Mouse (Mus musculus): Measurements from ENCODE around the gene Mfsd2a. TPM values are rescaled to one million over a fixed set of nuclear protein-coding genes. Genes with fewer than 3 reads are reported as not detected.

Gene Mfsd2a
- polyA plus RNA-seq, 1 experiment from 2014 or later, result 26.7 TPM

DNA sequence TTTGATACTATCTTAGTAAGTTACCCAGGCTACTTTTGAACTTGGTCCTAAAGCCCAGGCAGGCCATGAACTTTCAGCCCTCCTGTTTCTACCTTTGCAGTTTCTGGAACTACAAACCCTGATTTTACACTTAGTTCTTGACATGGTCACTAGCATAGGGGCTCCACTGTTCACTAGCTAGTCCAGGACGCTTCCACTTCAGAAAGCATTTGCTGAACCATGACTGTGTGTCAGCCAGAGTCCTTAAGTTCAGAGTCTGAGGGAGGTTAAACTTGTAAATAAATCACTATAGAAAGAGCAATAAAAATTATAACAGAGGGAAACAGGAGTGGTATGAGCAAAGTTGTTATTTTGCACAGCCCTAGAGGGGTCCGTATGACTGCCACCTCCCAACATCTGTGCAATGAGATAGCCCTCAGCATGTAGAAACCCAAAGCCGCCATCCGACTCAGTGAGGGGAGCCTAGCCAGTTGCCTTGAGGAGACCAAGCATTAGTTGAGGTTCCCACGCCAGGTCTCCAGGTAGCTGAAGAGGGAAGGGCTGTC, 14.1 kb upstream of the Mfsd2a start:
- Histone ChIP-seq H3K9me3 (replicated peaks) (no peaks in the 10 kb centered on the region), H3K27me3 (no peaks in the 10 kb centered on the region), H3K9ac (no peak overlapping the region), H3K4me2 (no peak overlapping the region), H3K4me1 (no peaks in the 10 kb centered on the region), H3K4me3 (no peak overlapping the region), H3K36me3 (ENCODE audit: poor library complexity, severe bottlenecking) (no peaks in the 10 kb centered on the region), H3K27ac (no peak overlapping the region)
- WGBS, result 91% methylated on average over 5 of the region's 5 CpGs
- no peak for ATAC-seq

- Histone ChIP-seq H3K27ac (no peak overlapping the region), H3K4me1 (no peaks in the 10 kb centered on the region), H3K9ac (no peak overlapping the region), H3K27me3 (no peaks in the 10 kb centered on the region), H3K4me3 (no peak overlapping the region), H3K36me3 (ENCODE audit: poor library complexity, severe bottlenecking) (no peaks in the 10 kb centered on the region), H3K4me2 (no peak overlapping the region), H3K9me3 (replicated peaks) (no peaks in the 10 kb centered on the region)
- ATAC-seq, result no peak
- 69% methylated on average over 8 of the region's 8 CpGs for WGBS
Measured at GRCm38 (mm10) chr4:122972056-122972455, 11.1 kb upstream of the Mfsd2a start.

DNA sequence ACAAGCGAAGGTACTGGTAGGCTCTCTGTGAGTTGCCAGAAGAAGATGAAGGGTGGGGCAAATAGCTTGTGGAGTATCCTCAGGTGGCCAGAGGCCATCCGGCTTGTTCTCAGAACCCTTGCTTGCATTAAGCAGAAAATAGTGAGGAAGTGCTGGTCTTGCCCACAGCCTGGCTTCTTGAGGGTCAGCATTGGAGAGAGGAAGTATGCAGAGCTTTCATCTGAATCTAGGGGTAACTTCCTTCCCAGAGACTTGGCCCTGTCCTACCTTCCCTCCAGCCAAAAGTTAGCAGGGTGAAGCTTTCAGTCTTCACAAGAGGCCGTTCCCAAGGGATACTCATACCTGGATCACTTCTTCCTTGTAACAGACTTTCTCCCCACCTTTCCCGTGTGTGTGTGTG, 10.7 kb upstream of the Mfsd2a start:
- WGBS, result 88% methylated on average over 4 of the region's 4 CpGs
- Histone ChIP-seq H3K4me1 (no peaks in the 10 kb centered on the region), H3K9ac (no peak overlapping the region), H3K4me3 (no peak overlapping the region), H3K36me3 (ENCODE audit: poor library complexity, severe bottlenecking) (no peaks in the 10 kb centered on the region), H3K9me3 (replicated peaks) (no peaks in the 10 kb centered on the region), H3K27ac (no peak overlapping the region), H3K4me2 (no peak overlapping the region), H3K27me3 (no peaks in the 10 kb centered on the region)
- no peak for ATAC-seq

DNA sequence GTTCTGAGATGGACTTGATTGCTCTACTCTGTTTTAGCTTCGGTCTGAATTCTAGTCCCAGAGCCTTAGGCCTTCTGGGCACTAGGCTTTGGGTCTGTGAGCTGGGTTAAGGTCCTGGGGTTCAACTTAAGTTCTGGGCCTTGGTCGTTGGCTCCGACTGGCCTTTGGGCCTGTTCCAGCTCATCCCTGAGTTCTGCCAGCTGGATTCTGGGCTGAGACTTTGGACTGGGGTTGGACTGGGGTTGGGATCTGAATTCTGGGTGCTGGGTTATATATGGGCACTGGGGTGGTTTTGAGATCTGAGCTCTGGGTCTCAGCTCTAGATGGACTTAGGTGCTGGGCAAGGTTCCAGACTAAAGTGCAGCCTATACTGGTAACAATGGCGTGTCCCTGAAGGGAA, 10.2 kb upstream of the Mfsd2a start:
- no peak for ATAC-seq
- H3K4me2 ChIP-seq, result no peak overlapping the region
- WGBS, result 84% methylated on average over 4 of the region's 4 CpGs
- H3K4me1 ChIP-seq, result no peaks in the 10 kb centered on the region
- no peak overlapping the region for H3K4me3 ChIP-seq
- H3K36me3 ChIP-seq (ENCODE audit: poor library complexity, severe bottlenecking), result no peaks in the 10 kb centered on the region
- no peak overlapping the region for H3K9ac ChIP-seq
- no peaks in the 10 kb centered on the region for H3K9me3 ChIP-seq (replicated peaks)
- no peak overlapping the region for H3K27ac ChIP-seq
- no peaks in the 10 kb centered on the region for H3K27me3 ChIP-seq

DNA sequence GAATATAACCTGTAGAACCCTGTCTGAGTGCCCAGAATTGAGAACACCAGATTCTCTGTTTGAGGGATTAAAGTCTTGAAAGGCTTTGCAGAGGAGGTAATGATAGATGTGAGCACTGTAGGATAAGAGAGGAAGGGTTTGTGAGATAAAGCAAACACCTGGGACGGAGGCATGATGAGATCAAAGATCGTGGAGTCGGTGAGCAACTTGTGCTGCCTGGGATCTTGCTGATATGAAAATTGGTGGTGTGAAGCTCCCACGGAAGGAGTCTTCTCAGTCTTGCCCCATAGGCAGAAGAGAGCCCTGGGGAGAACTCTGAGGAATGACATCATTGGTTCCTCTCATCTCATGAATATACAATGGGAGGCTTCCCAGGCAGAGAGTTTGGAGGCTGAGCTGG, 7.1 kb upstream of the Mfsd2a start:
- Histone ChIP-seq H3K36me3 (ENCODE audit: poor library complexity, severe bottlenecking) (no peaks in the 10 kb centered on the region), H3K9ac (no peak overlapping the region), H3K27ac (no peak overlapping the region), H3K4me3 (no peak overlapping the region), H3K27me3 (no peaks in the 10 kb centered on the region), H3K4me2 (no peak overlapping the region), H3K9me3 (replicated peaks) (no peaks in the 10 kb centered on the region), H3K4me1 (peaks cover 4% of the 10 kb centered on the region)
- 87% methylated on average over 4 of the region's 4 CpGs for WGBS
- ATAC-seq, result no peak

GRCm38 (mm10) chr4:122962751-122963150, 1.8 kb upstream of the Mfsd2a start:
- Histone ChIP-seq H3K4me1 (peaks cover 51% of the 10 kb centered on the region), H3K9ac (no peak overlapping the region), H3K27me3 (no peaks in the 10 kb centered on the region), H3K27ac (0 out of 2 replicates have a peak overlapping the region, but pooled peaks have one; percentile 22), H3K4me2 (peak overlapping the region; percentile 24; the same call in 1 of the 2 replicates), H3K9me3 (replicated peaks) (no peaks in the 10 kb centered on the region), H3K4me3 (no peak overlapping the region), H3K36me3 (ENCODE audit: poor library complexity, severe bottlenecking) (0 out of 2 replicates have a peak, but pooled peaks cover 3% of the 10 kb centered on the region)
- ATAC-seq, result no peak
- 19% methylated on average over 8 of the region's 8 CpGs for WGBS

DNA sequence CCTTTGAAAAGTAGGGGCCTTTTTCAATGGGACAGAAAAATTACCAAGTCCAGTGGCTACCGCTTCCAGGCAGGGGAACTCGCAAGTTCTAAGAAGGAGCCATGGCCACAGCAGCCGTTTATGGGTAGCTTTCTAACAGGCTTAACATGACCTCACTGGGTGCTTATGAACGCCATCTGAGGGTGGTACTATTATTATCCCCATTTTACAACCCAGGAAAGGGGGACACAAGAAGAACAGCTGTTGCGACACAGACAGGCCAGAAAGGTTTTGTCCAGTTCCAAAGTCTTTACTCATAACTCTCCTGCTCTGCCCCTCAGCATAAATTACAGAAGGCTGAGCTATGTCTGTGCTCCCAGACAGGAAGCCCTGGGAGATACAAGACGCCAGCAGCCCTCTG, 601 bp upstream of the Mfsd2a start:
- ATAC-seq, result no peak
- Histone ChIP-seq H3K27me3 (no peaks in the 10 kb centered on the region), H3K4me2 (peak overlapping the region; percentile 99), H3K9ac (peak overlapping the region; percentile 89; the same call in 1 of the 2 replicates), H3K27ac (no peak overlapping the region; the same call in 1 of the 2 replicates), H3K4me1 (peaks cover 55% of the 10 kb centered on the region), H3K9me3 (replicated peaks) (no peaks in the 10 kb centered on the region), H3K4me3 (peak overlapping the region; percentile 72), H3K36me3 (ENCODE audit: poor library complexity, severe bottlenecking) (0 out of 2 replicates have a peak, but pooled peaks cover 7% of the 10 kb centered on the region)
- 16% methylated on average over 6 of the region's 6 CpGs for WGBS

GRCm38 (mm10) chr4:122960321-122961099, 478 bp downstream of the Mfsd2a start:
- H3K9me3 ChIP-seq (replicated peaks), result no peaks in the 10 kb centered on the region
- H3K4me1 ChIP-seq, result peaks cover 60% of the 10 kb centered on the region
- peak overlapping the region; percentile 75 for H3K27ac ChIP-seq
- 0 out of 2 replicates have a peak, but pooled peaks cover 7% of the 10 kb centered on the region for H3K36me3 ChIP-seq (ENCODE audit: poor library complexity, severe bottlenecking)
- peak; percentile 59 for ATAC-seq
- WGBS, result under 1% methylated on average over 43 of the region's 43 CpGs
- peak overlapping the region; percentile 89 for H3K9ac ChIP-seq
- no peaks in the 10 kb centered on the region for H3K27me3 ChIP-seq
- peak overlapping the region; percentile 99 for H3K4me2 ChIP-seq
- peak overlapping the region; percentile 72 for H3K4me3 ChIP-seq

DNA sequence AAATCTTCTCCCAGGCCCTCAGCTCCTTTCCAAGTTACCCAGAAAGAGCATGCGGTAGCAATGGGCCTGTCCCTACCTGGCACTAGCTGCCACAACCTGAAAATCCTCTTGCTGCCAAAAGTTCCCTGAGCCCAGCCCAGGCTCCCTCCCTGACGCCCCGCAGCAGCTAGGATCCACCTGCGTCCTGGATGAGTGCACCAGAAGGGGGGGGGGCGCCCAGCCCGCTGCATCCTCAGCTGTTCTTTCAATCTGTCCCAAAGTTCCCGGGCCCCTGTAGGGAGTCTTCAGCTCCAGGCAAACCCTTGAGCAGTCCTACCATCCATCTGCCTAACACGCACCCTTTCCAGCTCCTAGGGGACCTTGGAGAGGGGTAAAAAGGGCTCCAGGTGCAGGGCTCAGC, 1.2 kb downstream of the Mfsd2a start:
- no peak for ATAC-seq
- Histone ChIP-seq H3K27me3 (no peaks in the 10 kb centered on the region), H3K36me3 (ENCODE audit: poor library complexity, severe bottlenecking) (0 out of 2 replicates have a peak, but pooled peaks cover 7% of the 10 kb centered on the region), H3K4me3 (peak overlapping the region; percentile 72), H3K27ac (no peak overlapping the region), H3K9ac (peak overlapping the region; percentile 89), H3K9me3 (replicated peaks) (no peaks in the 10 kb centered on the region), H3K4me1 (peaks cover 67% of the 10 kb centered on the region), H3K4me2 (peak overlapping the region; percentile 99)
- WGBS, result under 1% methylated on average over 8 of the region's 8 CpGs

GRCm38 (mm10) chr4:122958491-122959031, 2.4 kb downstream of the Mfsd2a start:
- Histone ChIP-seq H3K27ac (peak overlapping the region; percentile 66), H3K9me3 (replicated peaks) (no peaks in the 10 kb centered on the region), H3K27me3 (no peaks in the 10 kb centered on the region), H3K9ac (no peak overlapping the region), H3K4me2 (peak overlapping the region; percentile 99), H3K4me1 (peaks cover 72% of the 10 kb centered on the region), H3K4me3 (0 out of 2 replicates have a peak overlapping the region, but pooled peaks have one; percentile 72), H3K36me3 (ENCODE audit: poor library complexity, severe bottlenecking) (peaks cover 15% of the 10 kb centered on the region; the same call in 1 of the 2 replicates)
- no peak for ATAC-seq
- 71% methylated on average over 6 of the region's 6 CpGs for WGBS

GRCm38 (mm10) chr4:122956301-122956700, 4.7 kb downstream of the Mfsd2a start:
- 75% methylated on average over 5 of the region's 6 CpGs for WGBS
- H3K27ac ChIP-seq, result peak overlapping the region; percentile 92
- ATAC-seq, result no peak

DNA sequence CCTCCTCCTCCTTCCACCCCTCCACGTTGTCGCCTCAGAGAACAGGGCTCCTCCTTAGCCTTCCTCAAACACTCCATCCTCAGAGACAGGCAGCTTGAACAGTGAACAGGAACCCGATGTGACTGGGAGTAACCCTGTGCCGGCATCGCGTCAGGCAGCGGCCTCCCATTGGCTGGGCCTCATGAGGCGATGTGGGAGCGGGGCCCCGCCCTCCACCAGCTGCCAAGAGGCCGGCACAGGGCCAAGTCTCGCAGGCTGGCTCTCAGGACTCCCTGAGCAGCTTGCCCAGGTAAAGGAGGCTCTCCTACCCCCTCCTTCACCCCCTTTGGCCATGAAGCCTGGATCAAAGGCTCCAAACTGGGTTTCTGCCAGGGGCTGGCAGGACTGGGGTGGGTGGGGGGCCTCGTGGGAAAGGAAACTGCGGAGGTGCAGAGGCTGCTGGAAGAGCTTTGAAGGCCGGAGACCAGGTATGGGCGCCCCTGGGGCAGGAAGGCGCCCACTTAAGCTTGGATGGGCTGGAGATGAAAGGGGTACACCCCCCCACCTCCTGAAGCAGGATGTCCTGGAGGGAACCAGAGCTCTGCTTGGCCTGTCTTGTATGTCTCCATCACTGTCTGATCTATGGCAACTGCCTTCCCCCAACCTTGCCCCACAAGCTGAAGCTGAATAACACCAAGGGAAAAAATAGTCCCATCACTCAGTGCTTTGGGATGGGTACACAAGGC, 5.4 kb downstream of the Mfsd2a start:
- H3K4me2 ChIP-seq, result peak overlapping the region; percentile 57
- 8% methylated on average over 17 of the region's 17 CpGs for WGBS
- peak overlapping the region; percentile 23 for H3K4me3 ChIP-seq
- H3K4me1 ChIP-seq, result peaks cover 47% of the 10 kb centered on the region
- peak; percentile 96 for ATAC-seq
- no peaks in the 10 kb centered on the region for H3K27me3 ChIP-seq
- H3K9ac ChIP-seq, result peak overlapping the region; percentile 56
- H3K27ac ChIP-seq, result peak overlapping the region; percentile 92
- H3K36me3 ChIP-seq (ENCODE audit: poor library complexity, severe bottlenecking), result peaks cover 34% of the 10 kb centered on the region
- H3K9me3 ChIP-seq (replicated peaks), result no peaks in the 10 kb centered on the region

More at GRCm38 (mm10) chr4:122956301-122956700, 4.7 kb downstream of the Mfsd2a start:
- H3K9ac ChIP-seq, result no peak overlapping the region
- no peaks in the 10 kb centered on the region for H3K27me3 ChIP-seq
- H3K4me3 ChIP-seq, result no peak overlapping the region
- H3K36me3 ChIP-seq (ENCODE audit: poor library complexity, severe bottlenecking), result peaks cover 27% of the 10 kb centered on the region
- no peaks in the 10 kb centered on the region for H3K9me3 ChIP-seq (replicated peaks)
- peaks cover 49% of the 10 kb centered on the region for H3K4me1 ChIP-seq
- no peak overlapping the region for H3K4me2 ChIP-seq

Data from forebrain, embryonic 13.5 days (tissue).